Mouse (Mus musculus): Measurements from ENCODE around the gene Rpl7a. TPM values are rescaled to one million over a fixed set of nuclear protein-coding genes. Genes with fewer than 3 reads are reported as not detected.

Gene Rpl7a
- polyA plus RNA-seq, 1 experiment, result 1,359 TPM

- DNase-seq (ENCODE audit: low spot score), result no peak
Measured at GRCm38 (mm10) chr2:26956811-26957487, 46.4 kb downstream of the Rpl7a start.

GRCm38 (mm10) chr2:26957488-26957859 is 46.9 kb downstream of the Rpl7a start:
- no peak for DNase-seq (ENCODE audit: low spot score)

DNA sequence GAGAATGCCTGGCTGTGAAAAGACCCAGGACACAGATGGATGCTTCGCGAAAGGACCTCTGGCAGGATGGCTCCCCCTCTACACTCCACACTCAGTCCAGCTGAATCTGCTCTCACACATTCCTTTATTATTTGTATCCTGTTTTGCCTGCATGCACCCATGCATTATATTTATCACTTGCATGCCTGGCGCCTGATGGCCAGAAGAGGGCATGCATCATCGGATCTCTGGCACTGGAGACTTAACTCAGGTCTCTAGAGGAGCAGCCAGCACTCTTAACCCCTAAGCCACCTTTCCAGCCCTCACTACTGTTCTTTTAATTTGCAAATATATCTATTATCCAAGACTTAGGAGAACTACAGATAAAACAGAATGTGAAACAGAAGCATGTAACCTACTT is 50.2 kb downstream of the Rpl7a start:
- DNase-seq (ENCODE audit: low spot score), result no peak

Other genes starting within 250 kb of the Rpl7a start
- gene Lcn4, start 239.5 kb upstream of the Rpl7a start, polyA plus RNA-seq (2012; rRNA removed), result not detected in 2 replicates
- gene Abo, start 45.8 kb upstream of the Rpl7a start, polyA plus RNA-seq (2012; rRNA removed), result not detected in 2 replicates
- 15.7 and 16.3 TPM in 2 replicates for gene Surf6, start 7.9 kb upstream of the Rpl7a start, polyA plus RNA-seq (2012; rRNA removed)
- gene Med22, start 87 bp upstream of the Rpl7a start, polyA plus RNA-seq (2012; rRNA removed), result 28.6 and 32.5 TPM in 2 replicates
- 43.1 and 48.2 TPM in 2 replicates for gene Surf2, start 5.6 kb downstream of the Rpl7a start, polyA plus RNA-seq (2012; rRNA removed)
- 92.5 and 103 TPM in 2 replicates for gene Surf1, start 5.8 kb downstream of the Rpl7a start, polyA plus RNA-seq (2012; rRNA removed)
- 131 and 132 TPM in 2 replicates for gene Surf4, start 23.2 kb downstream of the Rpl7a start, polyA plus RNA-seq (2012; rRNA removed)
- 0.24 and 0.28 TPM in 2 replicates for gene Stkld1, start 23.3 kb downstream of the Rpl7a start, polyA plus RNA-seq (2012; rRNA removed)
- 33.6 TPM in 2 replicates for gene Rexo4, start 53.6 kb downstream of the Rpl7a start, polyA plus RNA-seq (2012; rRNA removed)
- 0.08 and 0.13 TPM in 2 replicates for gene Adamts13, start 62.7 kb downstream of the Rpl7a start, polyA plus RNA-seq (2012; rRNA removed)
- 48.0 and 48.9 TPM in 2 replicates for gene Cacfd1, start 99.2 kb downstream of the Rpl7a start, polyA plus RNA-seq (2012; rRNA removed)
- gene Slc2a6, start 117.2 kb downstream of the Rpl7a start, polyA plus RNA-seq (2012; rRNA removed), result 2.2 and 2.8 TPM in 2 replicates
- not detected in 2 replicates for gene Mymk, start 161.4 kb downstream of the Rpl7a start, polyA plus RNA-seq (2012; rRNA removed)
- 3.1 and 5.1 TPM in 2 replicates for gene Adamtsl2, start 168.6 kb downstream of the Rpl7a start, polyA plus RNA-seq (2012; rRNA removed)
- gene Fam163b, start 231.7 kb downstream of the Rpl7a start, polyA plus RNA-seq (2012; rRNA removed), result 0.09 and 0.11 TPM in 2 replicates